Mouse (Mus musculus): Measurements from ENCODE around the gene Fam131c.

DNA sequence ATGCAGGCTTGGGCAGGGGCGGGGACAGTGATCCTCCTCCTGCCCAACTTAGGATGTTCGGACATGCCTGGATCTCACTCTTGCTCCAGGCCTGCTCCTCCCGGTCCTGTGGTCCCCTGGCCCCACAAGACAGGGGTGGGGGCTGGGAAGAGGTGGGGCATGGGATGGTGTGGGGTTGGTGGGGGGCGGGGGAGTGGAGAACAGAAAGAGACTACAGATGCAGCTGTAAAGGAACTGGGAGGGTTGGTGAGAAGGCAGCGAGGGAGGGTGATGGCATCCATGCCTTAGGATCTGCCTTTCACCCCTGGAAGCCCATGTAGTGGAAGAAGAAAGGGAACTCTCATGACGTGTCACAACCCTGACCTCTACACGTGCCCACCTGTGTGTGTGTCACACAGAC is 26.5 kb upstream of the Fam131c start:
- TF ChIP-seq POLR2A (IDR thresholded peaks at IDR 0.05; ENCODE audit: extremely low read depth, insufficient read depth, low read length): no peak
- TF ChIP-seq CTCF (IDR thresholded peaks at IDR 0.05; ENCODE audit: low read depth, low read length): no peak

Measured in liver, adult 2 months (tissue).